Mouse (Mus musculus): Measurements from ENCODE around the gene Ccni. TPM values are rescaled to one million over a fixed set of nuclear protein-coding genes. Genes with fewer than 3 reads are reported as not detected.

Ccni gene
- total RNA-seq, 4 experiments from 2014 or later: 58.7 to 80.0 (median 65.4) TPM

- DNase-seq (ENCODE audit: low spot score in 2 of 2): peak; percentile 66 to 80
These were observed 69.2 kb downstream of the Ccni start for GRCm38 (mm10) chr5:93136956-93137586.

- DNase-seq (ENCODE audit: low spot score in 2 of 2): no peak
These were observed 70.8 kb downstream of the Ccni start for GRCm38 (mm10) chr5:93135368-93136107.

DNA sequence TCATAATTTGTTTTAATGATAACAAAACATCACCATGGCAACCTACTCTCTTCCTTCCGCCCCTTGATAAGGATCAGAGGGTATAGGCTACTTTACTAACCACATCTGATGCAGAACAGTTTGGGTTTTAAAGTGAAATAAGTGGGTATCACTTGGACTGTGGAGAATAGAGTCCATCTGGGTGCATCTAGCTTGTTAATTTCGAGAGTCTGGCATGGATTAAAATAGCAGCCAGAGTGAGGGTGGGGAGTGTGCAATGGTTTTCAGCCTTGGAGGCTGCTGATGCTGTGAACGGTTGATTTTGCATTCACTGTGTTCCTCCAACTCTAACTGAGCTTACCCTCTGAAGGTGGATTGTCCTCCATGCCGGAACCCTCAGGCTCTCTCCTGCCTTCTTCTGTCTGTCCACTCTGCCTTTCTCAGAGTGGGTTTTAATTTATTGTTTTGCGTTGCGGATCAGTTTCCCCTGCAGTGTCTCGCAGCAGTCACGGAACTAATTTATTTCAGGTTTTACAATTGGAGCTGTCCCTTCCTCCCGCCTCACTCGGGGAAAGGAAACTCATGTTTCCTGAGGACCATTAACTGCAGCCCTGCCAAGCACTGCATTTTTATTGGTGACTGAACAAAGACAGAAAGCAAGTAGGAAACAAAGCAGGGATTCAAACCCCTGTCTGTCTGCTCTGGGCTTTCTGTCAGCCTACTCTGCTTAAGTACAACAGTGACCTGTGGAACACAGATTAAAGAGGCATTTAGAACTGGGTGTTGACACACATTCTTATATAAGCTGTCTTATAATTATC is 72.7 kb downstream of the Ccni start:
- DNase-seq (ENCODE audit: low spot score in 2 of 2): no peak

Other genes with a start within 250 kb of the Ccni start
- gene Sowahb, start 161.5 kb downstream of the Ccni start, total RNA-seq (2022): under 1 TPM; 0.16 to 0.25 (median 0.21) TPM
- 100 to 1,000 TPM in 1 of 4 experiments, 10 to 100 TPM in 3; 91.3 to 100 (median 94.8) TPM for gene Sept11, start 113.1 kb downstream of the Ccni start, total RNA-seq (2022)
- not detected for gene 2010109A12Rik, start within 50 bp of the Ccni start, total RNA-seq (2022)
- gene Ccng2, start 60.8 kb upstream of the Ccni start, total RNA-seq (2022): 10 to 100 TPM; 10.1 to 13.5 (median 12.2) TPM

Data from gastrocnemius, adult 8-10 months (tissue).